Mouse (Mus musculus) midbrain, embryonic 14.5 days (tissue): ENCODE measurements around the gene Emilin1. TPM values are rescaled to one million over a fixed set of nuclear protein-coding genes. Genes with fewer than 3 reads are reported as not detected.
A peak's percentile ranks its signal among the peaks of the same experiment; 100 is the strongest.

Source experiments
- ATAC-seq: fragments of 200-750 bp; cut with Nextera tagmentation; 2 replicates; pipeline ENCODE4 v1.8.0; 2017; ENCODE audit warnings: moderate number of reproducible peaks, moderate library complexity; ENCODE audit not compliant: low FRiP score, low TSS enrichment
- DNase-seq: peaks from one replicate; pipeline ENCODE4 v3.0.0-alpha.2; 2015
- H3K27ac ChIP-seq: fragments of 300-500 bp; sonication (generic); replicated peaks from 2 replicates; pipeline ENCODE4 v1.5.1; 2014; ENCODE audit warnings: mild to moderate bottlenecking, low read depth, low read length, moderate library complexity
- H3K27me3 ChIP-seq: fragments of 300-500 bp; sonication (generic); 2 replicates; pipeline ENCODE4 v1.6.1; 2014; ENCODE audit warnings: low read length, control low read depth, mixed read lengths; ENCODE audit not compliant: control insufficient read depth, insufficient read depth
- H3K36me3 ChIP-seq: fragments of 300-500 bp; sonication (generic); 2 replicates; pipeline ENCODE4 v1.6.1; 2014; ENCODE audit warnings: low read length, control low read depth; ENCODE audit not compliant: control insufficient read depth, insufficient read depth
- H3K4me1 ChIP-seq: fragments of 300-500 bp; sonication (generic); 2 replicates; pipeline ENCODE4 v1.6.1; 2014; ENCODE audit warnings: mild to moderate bottlenecking, antibody characterized with exemption, low read length, control low read depth; ENCODE audit not compliant: control insufficient read depth, insufficient read depth
- H3K4me2 ChIP-seq: fragments of 300-500 bp; sonication (generic); 2 replicates; pipeline ENCODE4 v1.6.1; 2014; ENCODE audit warnings: mild to moderate bottlenecking, low read length, moderate library complexity
- H3K4me3 ChIP-seq: fragments of 300-500 bp; sonication (generic); replicated peaks from 2 replicates; pipeline ENCODE4 v1.5.1; 2014; ENCODE audit warnings: low read depth, low read length
- H3K9ac ChIP-seq: fragments of 300-500 bp; sonication (generic); replicated peaks from 2 replicates; pipeline ENCODE4 v1.6.1; 2014; ENCODE audit warnings: mild to moderate bottlenecking, low read length, moderate library complexity
- H3K9me3 ChIP-seq: fragments of 300-500 bp; sonication (generic); 2 replicates; pipeline ENCODE4 v1.6.1; 2016; ENCODE audit warnings: low read length, control low read depth, mixed read lengths; ENCODE audit not compliant: control insufficient read depth
- WGBS: fragments of 180-500 bp; shearing (Covaris S2); extraction: QIAGEN DNeasy Blood & Tissue Kit; methylation state at CpG from one replicate; pipeline ENCODE4 v1.1.7; 2014; 5-methylcytosine and 5-hydroxymethylcytosine counted together
- polyA plus RNA-seq: library from polyadenylated mRNA; unstranded; fragments of >200 nt; fragmentation: Nextera tagmentation; extraction: Ambion mirVana; gene quantifications from 2 replicates; pipeline ENCODE4 v1.2.1, GENCODE M21; 2014

The Emilin1 gene
- polyA plus RNA-seq, 1 experiment from 2014 or later = 11.2 TPM

DNA sequence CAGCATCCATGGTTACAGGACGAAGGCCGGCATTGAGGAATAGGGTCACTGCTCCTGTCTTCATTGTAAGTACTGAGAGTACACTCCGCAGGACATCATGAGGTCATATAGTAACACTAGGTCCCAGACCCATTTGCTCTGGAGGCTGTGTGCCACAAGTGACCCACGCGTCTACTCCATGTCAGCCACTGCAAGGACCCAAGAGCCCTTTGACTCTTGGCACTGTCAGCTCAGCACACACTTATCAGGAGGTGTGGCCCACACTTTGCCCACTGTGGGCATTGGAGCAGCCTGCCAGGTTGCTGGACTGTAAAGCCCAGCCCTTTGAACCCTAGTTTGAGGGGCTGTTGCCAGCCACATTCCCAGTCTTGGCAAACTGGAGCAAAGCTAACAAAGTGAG, 12.0 kb downstream of the Emilin1 start:
- Histone ChIP-seq H3K4me1 (peaks cover 15% of the 10 kb centered on the region), H3K27me3 (no peaks in the 10 kb centered on the region; the same call in 1 of the 2 replicates), H3K9me3 (no peaks in the 10 kb centered on the region), H3K36me3 (no peaks in the 10 kb centered on the region), H3K4me3 (no peak overlapping the region), H3K4me2 (no peak overlapping the region), H3K9ac (no peak overlapping the region), H3K27ac (no peak overlapping the region)
- 93% methylated on average over 5 of the region's 5 CpGs for WGBS
- DNase-seq (no peak), ATAC-seq (no peak)

DNA sequence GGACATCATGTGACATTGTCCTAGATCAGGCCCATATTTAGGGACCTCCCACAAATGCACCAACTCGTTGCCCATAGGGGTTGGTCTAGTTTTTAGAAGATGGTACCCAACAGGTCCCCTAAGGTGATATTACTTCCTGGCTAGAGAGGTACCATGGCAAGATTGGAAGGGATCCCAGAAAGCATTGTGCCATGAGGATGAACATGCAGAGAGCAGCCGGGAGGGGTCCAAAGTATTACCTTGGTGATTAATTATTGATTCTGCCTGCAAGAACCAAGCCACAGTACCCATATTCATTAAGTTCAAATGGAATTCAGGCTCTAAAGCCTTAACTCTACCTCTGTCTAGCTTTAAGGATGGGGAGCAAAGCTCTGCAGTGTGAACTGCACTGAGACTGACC, 12.9 kb downstream of the Emilin1 start:
- Histone ChIP-seq H3K27me3 (no peaks in the 10 kb centered on the region; the same call in 1 of the 2 replicates), H3K9ac (no peak overlapping the region), H3K27ac (no peak overlapping the region), H3K9me3 (no peaks in the 10 kb centered on the region), H3K36me3 (no peaks in the 10 kb centered on the region), H3K4me1 (peaks cover 15% of the 10 kb centered on the region), H3K4me2 (no peak overlapping the region), H3K4me3 (no peak overlapping the region)
- ATAC-seq (no peak), DNase-seq (no peak)
- 83% methylated on average over 2 of the region's 2 CpGs for WGBS

DNA sequence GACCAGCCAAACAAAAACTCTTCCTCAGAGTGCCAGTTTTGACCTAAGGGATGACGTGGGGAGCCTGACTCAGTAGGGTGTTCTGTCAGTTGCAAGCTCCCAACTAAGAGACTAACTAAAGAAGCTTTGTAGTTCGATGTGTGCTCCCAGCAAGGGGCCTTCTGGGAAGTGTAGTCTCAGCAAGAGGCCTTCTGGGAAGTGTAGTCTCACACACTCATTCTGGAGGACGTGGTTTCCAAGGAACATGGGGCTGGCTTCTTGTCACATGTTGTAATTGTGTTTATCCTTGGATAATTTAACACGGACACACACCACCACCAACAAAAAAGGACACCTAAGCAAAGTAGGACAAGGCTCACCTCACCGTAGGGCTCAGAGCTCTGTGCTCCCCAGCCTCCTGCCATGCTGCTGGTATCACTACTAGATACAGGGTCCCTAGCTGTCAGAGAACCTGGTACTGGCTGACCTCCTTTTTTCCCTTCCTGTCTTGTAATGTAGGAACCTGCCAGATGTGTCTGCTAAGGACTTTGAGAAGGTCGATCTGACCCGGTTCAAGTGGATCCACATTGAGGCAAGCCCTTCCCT, 14.8 kb downstream of the Emilin1 start:
- ATAC-seq = peak; percentile 43; the same call in 1 of the 2 replicates

GRCm38 (mm10) chr5:30930121-30930520, 16.9 kb downstream of the Emilin1 start:
- DNase-seq = peak; percentile 82
- Histone ChIP-seq H3K27me3 (no peaks in the 10 kb centered on the region), H3K4me2 (no peak overlapping the region), H3K27ac (no peak overlapping the region), H3K4me3 (no peak overlapping the region), H3K36me3 (0 out of 2 replicates have a peak, but pooled peaks cover 3% of the 10 kb centered on the region), H3K9ac (0 out of 2 replicates have a peak overlapping the region, but pooled peaks have one; percentile 12), H3K4me1 (peaks cover 6% of the 10 kb centered on the region; the same call in 1 of the 2 replicates), H3K9me3 (no peaks in the 10 kb centered on the region)
- whole genome bisulfite sequencing = 38% methylated on average over 4 of the region's 4 CpGs
- no peak for ATAC-seq

More for the DNA sequence above, 14.8 kb downstream of the Emilin1 start:
- Histone ChIP-seq H3K27ac (no peak overlapping the region), H3K27me3 (no peaks in the 10 kb centered on the region), H3K36me3 (no peaks in the 10 kb centered on the region), H3K9me3 (no peaks in the 10 kb centered on the region), H3K4me1 (peaks cover 6% of the 10 kb centered on the region; the same call in 1 of the 2 replicates), H3K9ac (no peak overlapping the region), H3K4me2 (peak overlapping the region; percentile 43), H3K4me3 (no peak overlapping the region)
- 41% methylated on average over 7 of the region's 7 CpGs for WGBS
- peak; percentile 80 for DNase-seq

DNA sequence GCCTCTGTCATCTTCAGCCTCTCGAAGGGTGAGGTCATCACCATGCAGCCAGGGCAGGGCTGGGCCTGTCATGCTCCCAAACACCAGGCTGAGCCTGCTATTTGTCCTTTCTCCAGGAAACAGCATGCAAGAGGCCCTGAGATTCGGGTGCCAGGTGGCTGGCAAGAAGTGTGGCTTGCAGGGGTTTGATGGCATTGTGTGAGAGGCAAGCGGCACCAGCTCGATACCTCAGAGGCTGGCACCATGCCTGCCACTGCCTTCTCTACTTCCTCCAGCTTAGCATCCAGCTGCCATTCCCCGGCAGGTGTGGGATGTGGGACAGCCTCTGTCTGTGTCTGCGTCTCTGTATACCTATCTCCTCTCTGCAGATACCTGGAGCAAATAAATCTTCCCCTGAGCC, 17.6 kb downstream of the Emilin1 start:
- Histone ChIP-seq H3K36me3 (0 out of 2 replicates have a peak, but pooled peaks cover 3% of the 10 kb centered on the region), H3K9me3 (no peaks in the 10 kb centered on the region), H3K4me2 (no peak overlapping the region), H3K4me3 (no peak overlapping the region), H3K27me3 (no peaks in the 10 kb centered on the region), H3K9ac (no peak overlapping the region), H3K4me1 (peaks cover 6% of the 10 kb centered on the region; the same call in 1 of the 2 replicates), H3K27ac (no peak overlapping the region)
- ATAC-seq (no peak), DNase-seq (no peak)
- WGBS = 84% methylated on average over 6 of the region's 6 CpGs

- ATAC-seq (no peak), DNase-seq (no peak)
- Histone ChIP-seq H3K9me3 (no peaks in the 10 kb centered on the region), H3K27ac (no peak overlapping the region), H3K4me2 (no peak overlapping the region), H3K36me3 (0 out of 2 replicates have a peak, but pooled peaks cover 3% of the 10 kb centered on the region), H3K9ac (no peak overlapping the region), H3K4me1 (peaks cover 6% of the 10 kb centered on the region; the same call in 1 of the 2 replicates), H3K4me3 (no peak overlapping the region), H3K27me3 (no peaks in the 10 kb centered on the region)
- 82% methylated on average over 4 of the region's 4 CpGs for WGBS
Measured at GRCm38 (mm10) chr5:30931378-30931777, 18.2 kb downstream of the Emilin1 start.

- no peaks in the 10 kb centered on the region for H3K27me3 ChIP-seq
- H3K27ac ChIP-seq = no peak overlapping the region
- no peaks in the 10 kb centered on the region for H3K9me3 ChIP-seq
- H3K9ac ChIP-seq = no peak overlapping the region
- WGBS = 64% methylated on average over 5 of the region's 5 CpGs
- 0 out of 2 replicates have a peak, but pooled peaks cover 3% of the 10 kb centered on the region for H3K36me3 ChIP-seq
- no peak for ATAC-seq
- H3K4me1 ChIP-seq = no peaks in the 10 kb centered on the region
- H3K4me3 ChIP-seq = no peak overlapping the region
- no peak overlapping the region for H3K4me2 ChIP-seq
- DNase-seq = no peak
Measured at GRCm38 (mm10) chr5:30933705-30934104, 20.5 kb downstream of the Emilin1 start.

DNA sequence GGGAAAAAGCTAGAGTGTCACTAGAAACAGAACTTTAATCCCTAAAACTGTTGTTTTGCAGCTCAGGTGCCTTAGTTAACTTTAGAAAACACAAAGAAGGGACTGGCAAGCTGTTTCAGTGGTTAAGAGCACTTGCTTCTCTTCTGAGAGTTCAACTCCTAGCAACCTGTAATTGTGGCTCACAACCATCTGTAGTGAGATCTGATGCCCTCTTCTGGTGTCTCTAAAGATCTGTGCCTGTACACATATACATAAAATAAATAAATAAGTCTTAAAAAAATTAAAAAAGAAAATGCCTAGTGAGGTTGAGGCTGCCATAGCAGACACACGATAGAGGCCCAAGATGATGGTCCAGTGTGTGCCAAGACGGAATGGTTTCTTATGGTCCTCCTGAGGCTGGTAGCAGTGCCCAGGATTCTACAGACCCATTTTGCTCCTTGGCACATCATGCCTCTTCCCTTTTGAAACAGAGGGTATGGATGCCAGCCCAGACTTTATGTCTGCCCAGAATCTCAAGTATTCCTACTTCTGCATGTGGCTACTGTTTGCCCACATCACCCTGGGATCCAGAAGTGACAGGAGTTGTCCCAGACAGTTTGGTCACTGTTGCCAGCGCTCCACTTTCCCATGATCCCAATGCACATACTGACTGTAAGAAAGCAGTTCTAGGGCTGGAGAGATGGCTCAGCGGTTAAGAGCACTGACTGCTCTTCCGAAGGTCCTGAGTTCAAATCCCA, 21.7 kb downstream of the Emilin1 start:
- DNase-seq (no peak), ATAC-seq (no peak)
- H3K9me3 ChIP-seq = no peaks in the 10 kb centered on the region
- no peaks in the 10 kb centered on the region for H3K27me3 ChIP-seq
- no peak overlapping the region for H3K27ac ChIP-seq
- no peak overlapping the region for H3K9ac ChIP-seq
- H3K36me3 ChIP-seq = 0 out of 2 replicates have a peak, but pooled peaks cover 3% of the 10 kb centered on the region
- no peak overlapping the region for H3K4me3 ChIP-seq
- no peak overlapping the region for H3K4me2 ChIP-seq
- 93% methylated on average over 5 of the region's 5 CpGs for WGBS
- no peaks in the 10 kb centered on the region for H3K4me1 ChIP-seq
